Mouse (Mus musculus): Measurements from ENCODE around the gene Rasip1.

Rasip1 gene

GRCm38 (mm10) chr7:45627261-45627660 is at the start of gene Rasip1:
Gene Rasip1 (plus strand): TSS chr7:45627488.
- ATAC-seq (ENCODE audit: low TSS enrichment): no peak

GRCm38 (mm10) chr7:45585923-45586322 is 41.4 kb upstream of the Rasip1 start:
- ATAC-seq (ENCODE audit: low TSS enrichment): no peak

GRCm38 (mm10) chr7:45587631-45588592 is 39.4 kb upstream of the Rasip1 start:
- no peak for ATAC-seq (ENCODE audit: low TSS enrichment)

GRCm38 (mm10) chr7:45589173-45589572 is 38.1 kb upstream of the Rasip1 start:
- peak; percentile 98 for ATAC-seq (ENCODE audit: low TSS enrichment)

GRCm38 (mm10) chr7:45589898-45590297 is 37.4 kb upstream of the Rasip1 start:
- no peak for ATAC-seq (ENCODE audit: low TSS enrichment)

GRCm38 (mm10) chr7:45590874-45591273 is 36.4 kb upstream of the Rasip1 start:
- ATAC-seq (ENCODE audit: low TSS enrichment): no peak

- ATAC-seq (ENCODE audit: low TSS enrichment): no peak
Observed at GRCm38 (mm10) chr7:45591880-45592279, 35.4 kb upstream of the Rasip1 start.

GRCm38 (mm10) chr7:45593118-45593815 is 34.0 kb upstream of the Rasip1 start:
- 0 out of 2 replicates have a peak, but pooled peaks have one; percentile 18 for ATAC-seq (ENCODE audit: low TSS enrichment)

GRCm38 (mm10) chr7:45595176-45595575 is 32.1 kb upstream of the Rasip1 start:
- no peak for ATAC-seq (ENCODE audit: low TSS enrichment)

- no peak for ATAC-seq (ENCODE audit: low TSS enrichment)
Observed at GRCm38 (mm10) chr7:45596107-45596506, 31.2 kb upstream of the Rasip1 start.

- no peak for ATAC-seq (ENCODE audit: low TSS enrichment)
Observed at GRCm38 (mm10) chr7:45597013-45597412, 30.3 kb upstream of the Rasip1 start.

- ATAC-seq (ENCODE audit: low TSS enrichment): no peak
Observed at GRCm38 (mm10) chr7:45597527-45597926, 29.8 kb upstream of the Rasip1 start.

GRCm38 (mm10) chr7:45598960-45599879 is 28.1 kb upstream of the Rasip1 start:
- no peak for ATAC-seq (ENCODE audit: low TSS enrichment)

GRCm38 (mm10) chr7:45605704-45606289 is 21.5 kb upstream of the Rasip1 start:
- ATAC-seq (ENCODE audit: low TSS enrichment): no peak

- ATAC-seq (ENCODE audit: low TSS enrichment): no peak
Observed at GRCm38 (mm10) chr7:45609511-45609910, 17.8 kb upstream of the Rasip1 start.

- no peak for ATAC-seq (ENCODE audit: low TSS enrichment)
Observed at GRCm38 (mm10) chr7:45616277-45616676, 11.0 kb upstream of the Rasip1 start.

- peak; percentile 31; the same call in 1 of the 2 replicates for ATAC-seq (ENCODE audit: low TSS enrichment)
Observed at GRCm38 (mm10) chr7:45617042-45617695, 10.1 kb upstream of the Rasip1 start, which contains the start of gene Fut1. Gene Fut1 (plus strand): TSS chr7:45617289.

- ATAC-seq (ENCODE audit: low TSS enrichment): no peak
Observed at GRCm38 (mm10) chr7:45618316-45618715, 9.0 kb upstream of the Rasip1 start.

- no peak for ATAC-seq (ENCODE audit: low TSS enrichment)
Observed at GRCm38 (mm10) chr7:45619592-45619991, 7.7 kb upstream of the Rasip1 start.

- no peak for ATAC-seq (ENCODE audit: low TSS enrichment)
Observed at GRCm38 (mm10) chr7:45621443-45621842, 5.8 kb upstream of the Rasip1 start, which contains the start of gene Izumo1. Gene Izumo1 (plus strand): TSS chr7:45621811.

- no peak for ATAC-seq (ENCODE audit: low TSS enrichment)
Observed at GRCm38 (mm10) chr7:45623507-45623906, 3.8 kb upstream of the Rasip1 start.
